Mouse (Mus musculus) ES-Bruce4 (cell line): Measurements from ENCODE around the gene Apba3.

ENCODE experiments used
- CTCF ChIP-seq: IDR thresholded peaks from one replicate; pipeline ENCODE4 v1.8.1; 2011; ENCODE audit warnings: low read depth, low read length
- EP300 ChIP-seq: IDR thresholded peaks from 2 replicates; pipeline ENCODE4 v1.6.1; 2011; ENCODE audit warnings: low read depth, low read length; ENCODE audit not compliant: insufficient read depth
- POLR2A ChIP-seq: IDR thresholded peaks from one replicate; pipeline ENCODE4 v1.8.1; 2011; ENCODE audit warnings: low read length; ENCODE audit not compliant: insufficient read depth

GRCm38 (mm10) chr10:81301321-81301720 is 34.6 kb downstream of the Apba3 start:
- TF ChIP-seq CTCF (no peak), POLR2A (no peak), EP300 (no peak)
